Mouse (Mus musculus) heart, adult 2 months (tissue): ENCODE measurements around the gene Zdhhc18. TPM values are rescaled to one million over a fixed set of nuclear protein-coding genes. Genes with fewer than 3 reads are reported as not detected.

Source experiments
- DNase-seq, 2 experiments: peaks; one replicate each; pipeline ENCODE4 v3.0.0; 2021
- H3K27ac ChIP-seq: fragments of 200-600 bp; 2 replicates; pipeline ENCODE4 v1.8.1; 2022
- H3K27me3 ChIP-seq: fragments of 200-500 bp; 2 replicates; pipeline ENCODE4 v1.6.1; 2012; ENCODE audit warnings: mild to moderate bottlenecking, low read length, inconsistent platforms, mixed read lengths; ENCODE audit not compliant: control insufficient read depth, insufficient read depth
- H3K36me3 ChIP-seq: fragments of 200-500 bp; 2 replicates; pipeline ENCODE4 v1.6.1; 2012; ENCODE audit warnings: low read length, inconsistent platforms; ENCODE audit not compliant: control insufficient read depth, insufficient read depth
- H3K4me1 ChIP-seq: fragments of 200-500 bp; 2 replicates; pipeline ENCODE4 v1.6.1; 2011; ENCODE audit warnings: low read length; ENCODE audit not compliant: control insufficient read depth, insufficient read depth
- H3K4me3 ChIP-seq: fragments of 200-600 bp; 2 replicates; pipeline ENCODE4 v1.8.1; 2022
- H3K79me2 ChIP-seq: fragments of 200-500 bp; replicated peaks from 2 replicates; pipeline ENCODE4 v1.6.1; 2012; ENCODE audit warnings: mild to moderate bottlenecking, inconsistent platforms, low read length, moderate library complexity, mixed read lengths; ENCODE audit not compliant: control insufficient read depth, insufficient read depth
- H3K9ac ChIP-seq: fragments of 200-500 bp; 2 replicates; pipeline ENCODE4 v1.6.1; 2012; ENCODE audit warnings: low read depth, mild to moderate bottlenecking, control low read depth, inconsistent platforms, low read length, mixed read lengths
- CTCF ChIP-seq: fragments of 200-600 bp; IDR thresholded peaks from 2 replicates; pipeline ENCODE4 v1.8.1; 2022; ENCODE audit warnings: antibody characterized with exemption, mild to moderate bottlenecking, moderate library complexity
- EP300 ChIP-seq: fragments of 200-500 bp; IDR thresholded peaks from 2 replicates; pipeline ENCODE4 v1.6.1; 2011; ENCODE audit warnings: low read depth, low read length, control low read depth; ENCODE audit not compliant: insufficient read depth
- POLR2A ChIP-seq: fragments of 200-500 bp; IDR thresholded peaks from 2 replicates; pipeline ENCODE4 v1.6.1; 2011; ENCODE audit warnings: mild to moderate bottlenecking, low read depth, low read length, control low read depth; ENCODE audit not compliant: insufficient read depth
- WGBS: fragments of 180-500 bp; shearing (Covaris S2); methylation state at CpG from one replicate; pipeline ENCODE4 v1.1.7; 2018; 5-methylcytosine and 5-hydroxymethylcytosine counted together
- intact Hi-C: fragments of 180-260 bp; cut with DNase I; formaldehyde crosslinking; loops from one replicate; pipeline ENCODE4 v1.15.1; 2025
- polyA plus RNA-seq: library from polyadenylated mRNA; depleted of rRNA; stranded (reverse); fragments of >200 nt; gene quantifications from 2 replicates; pipeline ENCODE4 v1.2.3, GENCODE M21; 2012
- total RNA-seq, 2 experiments: library from RNA; stranded (reverse); gene quantifications; 2 replicates each; pipeline ENCODE4 v1.2.3; 2021

The Zdhhc18 gene
- total and polyA plus RNA-seq, 3 experiments, result 21.3 to 37.3 (median 27.7) TPM

- H3K27ac ChIP-seq, result peak overlapping the region; percentile 89
- H3K4me3 ChIP-seq, result peak overlapping the region; percentile 47
- peak overlapping the region; percentile 46 for H3K9ac ChIP-seq
- DNase-seq, result peak; percentile 84 to 89
- intact Hi-C loops, result no loop called here
- H3K79me2 ChIP-seq, result no peaks in the 10 kb centered on the region
- TF ChIP-seq EP300 (0 out of 2 replicates have a peak, but pooled peaks have one; percentile 12), POLR2A (peak; percentile 41), CTCF (no peak)
- H3K36me3 ChIP-seq, result no peaks in the 10 kb centered on the region; the same call in 1 of the 2 replicates
- no peaks in the 10 kb centered on the region for H3K27me3 ChIP-seq
- H3K4me1 ChIP-seq, result peaks cover 11% of the 10 kb centered on the region
- 3% methylated on average over 10 of the region's 10 CpGs for WGBS
Observed at GRCm38 (mm10) chr4:133660193-133661155, 10.5 kb upstream of the Zdhhc18 start.

GRCm38 (mm10) chr4:133659497-133660192 is 9.7 kb upstream of the Zdhhc18 start:
- Histone ChIP-seq H3K4me1 (peaks cover 11% of the 10 kb centered on the region), H3K27me3 (no peaks in the 10 kb centered on the region), H3K79me2 (no peaks in the 10 kb centered on the region), H3K9ac (peak overlapping the region; percentile 46), H3K4me3 (peak overlapping the region; percentile 47), H3K36me3 (no peaks in the 10 kb centered on the region; the same call in 1 of the 2 replicates), H3K27ac (peak overlapping the region; percentile 89)
- no peak for TF ChIP-seq CTCF
- no peak for TF ChIP-seq POLR2A
- no peak for TF ChIP-seq EP300
- peak; percentile 77 to 82 for DNase-seq
- WGBS, result 9% methylated on average over 15 of the region's 15 CpGs
- intact Hi-C loops, result no loop called here

GRCm38 (mm10) chr4:133658729-133659128 is 8.8 kb upstream of the Zdhhc18 start:
- TF ChIP-seq CTCF, result no peak
- TF ChIP-seq POLR2A, result no peak
- no peak for TF ChIP-seq EP300
- Histone ChIP-seq H3K4me1 (peaks cover 11% of the 10 kb centered on the region), H3K4me3 (no peak overlapping the region), H3K27me3 (no peaks in the 10 kb centered on the region), H3K36me3 (no peaks in the 10 kb centered on the region; the same call in 1 of the 2 replicates), H3K9ac (no peak overlapping the region), H3K27ac (peak overlapping the region; percentile 89), H3K79me2 (no peaks in the 10 kb centered on the region)
- intact Hi-C loops, result no loop called here
- no peak for DNase-seq
- 74% methylated on average over 2 of the region's 2 CpGs for WGBS

GRCm38 (mm10) chr4:133657829-133658458 is 8.0 kb upstream of the Zdhhc18 start:
- no peak for DNase-seq
- Histone ChIP-seq H3K27me3 (no peaks in the 10 kb centered on the region), H3K27ac (no peak overlapping the region), H3K79me2 (no peaks in the 10 kb centered on the region), H3K36me3 (no peaks in the 10 kb centered on the region; the same call in 1 of the 2 replicates), H3K4me3 (no peak overlapping the region), H3K9ac (no peak overlapping the region), H3K4me1 (peaks cover 11% of the 10 kb centered on the region)
- intact Hi-C loops, result no loop called here
- no peak for TF ChIP-seq CTCF
- no peak for TF ChIP-seq POLR2A
- no peak for TF ChIP-seq EP300
- 65% methylated on average over 5 of the region's 5 CpGs for WGBS

GRCm38 (mm10) chr4:133656997-133657396 is 7.0 kb upstream of the Zdhhc18 start:
- no peak overlapping the region for H3K4me3 ChIP-seq
- H3K9ac ChIP-seq, result no peak overlapping the region
- intact Hi-C loops, result no loop called here
- no peak overlapping the region for H3K27ac ChIP-seq
- DNase-seq, result no peak
- TF ChIP-seq EP300 (no peak), POLR2A (no peak), CTCF (no peak)
- no peaks in the 10 kb centered on the region for H3K79me2 ChIP-seq
- no peaks in the 10 kb centered on the region for H3K27me3 ChIP-seq
- H3K36me3 ChIP-seq, result no peaks in the 10 kb centered on the region; the same call in 1 of the 2 replicates
- H3K4me1 ChIP-seq, result peaks cover 11% of the 10 kb centered on the region
- WGBS, result 51% methylated on average over 4 of the region's 4 CpGs
